Mouse (Mus musculus) forebrain, embryonic 12.5 days (tissue): ENCODE data around the gene Ptms. TPM values are rescaled to one million over a fixed set of nuclear protein-coding genes. Genes with fewer than 3 reads are reported as not detected.

Experiments
- ATAC-seq: fragments of 200-750 bp; cut with Nextera tagmentation; 2 replicates; pipeline ENCODE4 v1.8.0; 2017; ENCODE audit warnings: moderate TSS enrichment; ENCODE audit not compliant: low FRiP score
- H3K27ac ChIP-seq: fragments of 300-500 bp; sonication (generic); 2 replicates; pipeline ENCODE4 v1.5.1; 2016; ENCODE audit warnings: mild to moderate bottlenecking
- H3K27me3 ChIP-seq: fragments of 300-500 bp; sonication (generic); 2 replicates; pipeline ENCODE4 v1.6.1; 2016; ENCODE audit warnings: mild to moderate bottlenecking
- H3K36me3 ChIP-seq: fragments of 300-500 bp; sonication (generic); replicated peaks from 2 replicates; pipeline ENCODE4 v1.6.1; 2016; ENCODE audit warnings: mild to moderate bottlenecking
- H3K4me1 ChIP-seq: fragments of 300-500 bp; sonication (generic); 2 replicates; pipeline ENCODE4 v1.6.1; 2016
- H3K4me2 ChIP-seq: fragments of 300-500 bp; sonication (generic); 2 replicates; pipeline ENCODE4 v1.6.1; 2016; ENCODE audit warnings: mild to moderate bottlenecking, moderate library complexity
- H3K4me3 ChIP-seq: fragments of 300-500 bp; sonication (generic); replicated peaks from 2 replicates; pipeline ENCODE4 v1.5.1; 2016; ENCODE audit warnings: mild to moderate bottlenecking
- H3K9ac ChIP-seq: fragments of 300-500 bp; sonication (generic); 2 replicates; pipeline ENCODE4 v1.6.1; 2016; ENCODE audit warnings: mild to moderate bottlenecking
- H3K9me3 ChIP-seq: fragments of 300-500 bp; sonication (generic); 2 replicates; pipeline ENCODE4 v1.6.1; 2016
- whole genome bisulfite sequencing: fragments of 180-500 bp; shearing (Covaris S2); methylation state at CpG from one replicate; pipeline ENCODE4 v1.1.7; 2016; 5-methylcytosine and 5-hydroxymethylcytosine counted together
- polyA plus RNA-seq: library from polyadenylated mRNA; unstranded; fragments of >200 nt; fragmentation: Nextera tagmentation; extraction: Ambion mirVana; gene quantifications from 2 replicates; pipeline ENCODE4 v1.2.1, GENCODE M21; 2016

The Ptms gene
- polyA plus RNA-seq, 1 experiment from 2014 or later = 526 TPM

DNA sequence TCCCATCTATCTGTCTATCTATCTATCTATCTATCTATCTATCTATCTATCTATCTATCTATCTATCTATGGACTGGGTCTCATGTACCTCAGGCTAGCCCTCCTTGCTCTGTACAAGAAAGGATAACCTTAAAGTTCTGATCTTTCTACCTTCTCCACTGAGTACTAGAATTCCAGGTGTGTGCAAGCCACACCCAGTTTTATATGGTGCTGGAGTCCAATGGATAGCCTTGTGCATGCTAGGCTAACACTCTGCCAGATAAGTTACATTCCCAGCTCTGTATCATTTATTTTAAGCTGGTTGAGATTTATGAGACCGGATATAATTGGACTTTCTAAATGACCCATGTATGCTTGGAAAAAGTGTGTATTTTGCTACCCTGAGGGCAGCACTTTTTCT is 21.8 kb upstream of the Ptms start:
- no peak overlapping the region for H3K4me3 ChIP-seq
- H3K36me3 ChIP-seq = peaks cover 24% of the 10 kb centered on the region
- H3K27me3 ChIP-seq = no peaks in the 10 kb centered on the region
- WGBS = 100% methylated on average over 1 of the region's 1 CpGs
- no peaks in the 10 kb centered on the region for H3K4me1 ChIP-seq
- no peaks in the 10 kb centered on the region for H3K9me3 ChIP-seq
- H3K27ac ChIP-seq = no peak overlapping the region
- no peak overlapping the region for H3K4me2 ChIP-seq
- H3K9ac ChIP-seq = no peak overlapping the region
- ATAC-seq = no peak

DNA sequence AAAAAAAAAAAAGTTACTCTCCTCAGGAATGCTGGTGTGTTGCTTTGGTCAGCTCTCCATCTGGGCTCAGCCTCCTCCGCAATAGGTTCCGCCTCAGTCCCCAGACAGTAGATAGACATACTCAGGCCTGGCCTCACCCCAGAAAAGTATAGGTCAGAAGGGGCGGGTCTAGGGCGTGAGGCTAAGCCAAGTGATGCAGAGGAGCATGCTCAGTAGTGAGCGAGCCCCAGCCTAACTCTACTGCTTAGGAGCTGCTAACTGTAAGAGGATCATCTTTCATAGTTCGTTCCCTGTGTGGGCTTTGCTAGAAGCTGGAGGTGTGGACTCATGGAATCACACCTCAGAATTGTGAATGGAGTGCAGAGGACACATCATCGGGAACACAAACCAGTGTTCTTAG is 18.7 kb upstream of the Ptms start:
- ATAC-seq = no peak
- peaks cover 55% of the 10 kb centered on the region for H3K36me3 ChIP-seq
- H3K4me3 ChIP-seq = no peak overlapping the region
- no peak overlapping the region for H3K9ac ChIP-seq
- no peak overlapping the region for H3K27ac ChIP-seq
- H3K9me3 ChIP-seq = no peaks in the 10 kb centered on the region
- H3K27me3 ChIP-seq = no peaks in the 10 kb centered on the region
- WGBS = 94% methylated on average over 7 of the region's 7 CpGs
- H3K4me2 ChIP-seq = no peak overlapping the region
- 0 out of 2 replicates have a peak, but pooled peaks cover 6% of the 10 kb centered on the region for H3K4me1 ChIP-seq

DNA sequence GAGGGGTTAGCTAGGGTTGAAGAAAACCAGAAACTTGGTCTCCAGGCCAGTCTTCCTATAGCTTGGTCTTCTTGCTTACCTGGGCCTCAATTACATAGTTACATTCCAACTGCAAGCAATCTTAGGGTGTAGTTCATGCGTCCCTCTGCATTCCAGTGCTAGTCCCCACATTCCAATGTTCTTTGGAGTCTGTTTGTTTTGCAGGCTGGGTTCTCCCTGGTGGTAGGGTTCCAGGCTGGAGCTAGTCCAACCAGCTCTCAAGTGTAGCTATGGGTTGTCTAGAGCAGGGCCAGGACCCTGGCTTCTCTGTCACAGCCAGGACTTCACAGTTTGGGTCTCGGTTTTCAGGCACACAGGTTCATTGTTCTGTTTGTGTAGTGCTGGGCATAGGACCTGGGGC is 17.6 kb upstream of the Ptms start:
- H3K4me2 ChIP-seq = no peak overlapping the region
- WGBS = 83% methylated on average over 2 of the region's 2 CpGs
- H3K9ac ChIP-seq = no peak overlapping the region
- peaks cover 12% of the 10 kb centered on the region for H3K4me1 ChIP-seq
- no peak overlapping the region for H3K27ac ChIP-seq
- no peaks in the 10 kb centered on the region for H3K9me3 ChIP-seq
- H3K27me3 ChIP-seq = no peaks in the 10 kb centered on the region
- peaks cover 61% of the 10 kb centered on the region for H3K36me3 ChIP-seq
- no peak overlapping the region for H3K4me3 ChIP-seq
- ATAC-seq = no peak

DNA sequence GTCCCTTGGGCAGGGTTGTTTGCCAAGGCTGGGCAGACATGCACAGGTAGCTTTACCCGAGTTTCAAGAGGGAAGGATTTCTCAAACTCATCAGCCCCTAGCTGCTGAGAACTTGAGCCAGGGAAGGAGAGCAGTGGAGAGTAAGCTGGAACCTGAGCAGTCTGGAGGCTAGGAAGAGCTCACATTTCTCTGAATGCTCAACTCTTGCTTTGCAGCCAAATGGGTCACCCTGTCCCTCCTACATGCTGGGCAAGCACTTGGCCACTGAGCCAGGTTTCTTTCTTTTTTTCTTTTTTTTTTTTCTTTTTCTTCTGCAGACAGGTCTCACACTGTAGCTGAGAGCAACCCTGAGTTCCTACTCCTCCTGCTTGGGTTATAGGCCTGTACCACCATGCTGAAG is 16.8 kb upstream of the Ptms start:
- H3K27ac ChIP-seq = no peak overlapping the region
- no peak overlapping the region for H3K4me2 ChIP-seq
- H3K4me3 ChIP-seq = no peak overlapping the region
- no peak overlapping the region for H3K9ac ChIP-seq
- no peak for ATAC-seq
- H3K27me3 ChIP-seq = no peaks in the 10 kb centered on the region
- peaks cover 17% of the 10 kb centered on the region for H3K4me1 ChIP-seq
- no peaks in the 10 kb centered on the region for H3K9me3 ChIP-seq
- 85% methylated on average over 1 of the region's 1 CpGs for WGBS
- H3K36me3 ChIP-seq = peaks cover 62% of the 10 kb centered on the region

DNA sequence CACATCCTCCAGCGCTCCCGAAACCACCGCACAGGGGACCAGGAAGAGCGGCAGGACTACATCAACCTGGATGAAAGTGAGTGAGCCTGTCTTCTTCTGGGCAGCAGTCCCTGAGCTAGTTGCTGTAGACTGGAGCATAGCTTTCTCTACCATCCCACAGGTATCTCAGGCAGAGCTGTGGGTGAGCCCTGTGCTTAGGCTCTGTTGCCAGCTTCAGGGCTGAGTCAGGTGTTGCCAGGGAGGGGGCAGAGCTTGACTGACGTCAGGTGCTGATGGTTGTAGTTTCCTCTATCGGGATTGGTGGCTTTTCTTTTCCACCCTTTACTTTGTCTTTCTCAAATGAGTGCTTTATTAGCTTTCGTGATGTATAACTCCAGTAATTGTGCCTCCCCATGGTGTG is 14.8 kb upstream of the Ptms start:
- 94% methylated on average over 7 of the region's 7 CpGs for WGBS

DNA sequence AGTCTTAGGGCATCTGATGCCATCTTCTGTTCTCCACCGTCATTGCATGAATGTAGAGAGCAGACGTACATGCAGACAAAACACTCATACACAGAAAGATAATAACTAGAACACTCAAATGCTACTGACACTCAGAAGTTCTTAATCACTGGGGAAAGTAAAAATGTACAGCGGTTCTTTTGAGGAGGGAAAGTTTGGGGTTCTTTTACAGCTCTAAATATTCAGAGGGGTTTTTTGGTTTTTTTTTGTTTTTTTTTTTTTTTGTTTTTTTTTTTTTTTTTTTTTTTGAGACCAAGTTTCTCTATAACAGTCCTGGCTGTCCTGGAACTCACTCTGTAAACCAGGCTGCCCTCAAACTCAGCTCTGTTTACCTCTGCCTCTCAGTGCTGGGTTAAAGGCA is 13.2 kb upstream of the Ptms start:
- Histone ChIP-seq H3K27me3 (no peaks in the 10 kb centered on the region), H3K27ac (no peak overlapping the region), H3K9ac (no peak overlapping the region), H3K9me3 (no peaks in the 10 kb centered on the region), H3K36me3 (peaks cover 50% of the 10 kb centered on the region), H3K4me1 (peaks cover 25% of the 10 kb centered on the region), H3K4me3 (0 out of 2 replicates have a peak overlapping the region, but pooled peaks have one; percentile 90), H3K4me2 (no peak overlapping the region)
- ATAC-seq = no peak
- whole genome bisulfite sequencing = 93% methylated on average over 3 of the region's 3 CpGs

More for the DNA sequence above, 14.8 kb upstream of the Ptms start:
- H3K4me3 ChIP-seq = no peak overlapping the region
- peaks cover 62% of the 10 kb centered on the region for H3K36me3 ChIP-seq
- no peaks in the 10 kb centered on the region for H3K27me3 ChIP-seq
- peaks cover 25% of the 10 kb centered on the region for H3K4me1 ChIP-seq
- ATAC-seq = no peak
- no peak overlapping the region for H3K4me2 ChIP-seq
- no peak overlapping the region for H3K27ac ChIP-seq
- H3K9me3 ChIP-seq = no peaks in the 10 kb centered on the region
- no peak overlapping the region for H3K9ac ChIP-seq

DNA sequence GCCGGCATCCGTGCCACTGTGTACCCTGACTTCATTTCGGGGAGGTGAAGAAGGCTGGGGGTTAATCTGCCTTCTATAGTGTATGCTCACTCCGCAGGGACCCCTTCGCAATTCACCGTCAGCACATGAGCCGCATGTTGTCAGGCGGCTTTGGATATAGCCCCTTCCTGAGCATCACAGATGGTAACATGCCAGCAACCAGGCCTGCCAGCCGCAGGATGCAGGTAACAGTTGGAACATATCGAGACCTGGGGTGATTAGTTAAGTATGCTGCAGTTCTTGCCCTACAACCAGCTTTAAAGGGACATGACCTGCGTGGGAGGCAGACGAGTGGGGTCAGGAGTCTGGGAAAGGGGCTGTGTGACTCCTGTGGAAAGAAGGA is 12.4 kb upstream of the Ptms start:
- Histone ChIP-seq H3K4me3 (peak overlapping the region; percentile 90), H3K4me2 (peak overlapping the region; percentile 94), H3K9me3 (no peaks in the 10 kb centered on the region), H3K27me3 (no peaks in the 10 kb centered on the region), H3K9ac (peak overlapping the region; percentile 97), H3K4me1 (peaks cover 25% of the 10 kb centered on the region), H3K36me3 (peaks cover 42% of the 10 kb centered on the region), H3K27ac (peak overlapping the region; percentile 97)
- no peak for ATAC-seq
- 51% methylated on average over 12 of the region's 12 CpGs for WGBS

DNA sequence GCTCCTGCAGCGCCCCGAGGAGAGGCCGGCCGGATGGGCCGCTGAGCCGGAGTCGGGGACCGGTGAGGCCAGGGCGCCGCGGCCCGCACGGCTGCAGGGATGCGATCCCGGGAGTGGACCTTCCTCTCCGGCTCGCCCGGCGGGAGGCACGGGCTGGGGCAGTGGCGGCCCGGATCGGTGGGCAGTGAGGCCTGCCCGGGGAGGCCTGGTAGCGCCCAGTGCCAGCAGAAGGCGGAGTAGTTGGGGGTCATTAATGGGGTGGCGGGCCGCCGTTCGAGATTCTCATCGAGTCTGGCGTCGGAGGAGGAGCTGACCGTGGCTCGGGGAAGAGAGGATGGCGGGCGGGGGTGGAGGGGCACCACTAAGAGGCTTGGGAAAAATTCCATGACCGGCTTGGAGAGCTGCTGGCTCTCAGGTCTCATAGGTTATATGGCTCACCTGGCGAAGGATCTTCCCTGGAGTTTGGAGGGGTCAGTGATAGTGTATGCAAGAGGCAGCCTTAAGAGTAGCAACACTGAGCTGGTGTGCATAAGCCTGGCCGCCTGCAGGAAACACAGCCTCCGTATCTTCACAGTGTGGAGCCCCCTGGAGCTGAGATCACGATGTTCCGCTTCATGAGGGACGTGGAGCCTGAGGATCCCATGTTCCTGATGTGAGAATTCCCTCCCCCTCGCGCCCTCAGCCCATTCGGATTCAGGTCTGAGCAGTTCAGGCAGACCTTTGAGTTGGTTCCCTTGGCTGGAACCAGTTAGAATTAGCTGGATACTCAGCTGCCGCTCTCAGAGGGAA is 11.8 kb upstream of the Ptms start:
- peak; percentile 28 for ATAC-seq
- H3K36me3 ChIP-seq = peaks cover 39% of the 10 kb centered on the region
- peak overlapping the region; percentile 94 for H3K4me2 ChIP-seq
- H3K9ac ChIP-seq = peak overlapping the region; percentile 97
- peaks cover 25% of the 10 kb centered on the region for H3K4me1 ChIP-seq
- WGBS = 2% methylated on average over 48 of the region's 48 CpGs
- peak overlapping the region; percentile 90 for H3K4me3 ChIP-seq
- no peaks in the 10 kb centered on the region for H3K27me3 ChIP-seq
- no peaks in the 10 kb centered on the region for H3K9me3 ChIP-seq
- H3K27ac ChIP-seq = peak overlapping the region; percentile 97

DNA sequence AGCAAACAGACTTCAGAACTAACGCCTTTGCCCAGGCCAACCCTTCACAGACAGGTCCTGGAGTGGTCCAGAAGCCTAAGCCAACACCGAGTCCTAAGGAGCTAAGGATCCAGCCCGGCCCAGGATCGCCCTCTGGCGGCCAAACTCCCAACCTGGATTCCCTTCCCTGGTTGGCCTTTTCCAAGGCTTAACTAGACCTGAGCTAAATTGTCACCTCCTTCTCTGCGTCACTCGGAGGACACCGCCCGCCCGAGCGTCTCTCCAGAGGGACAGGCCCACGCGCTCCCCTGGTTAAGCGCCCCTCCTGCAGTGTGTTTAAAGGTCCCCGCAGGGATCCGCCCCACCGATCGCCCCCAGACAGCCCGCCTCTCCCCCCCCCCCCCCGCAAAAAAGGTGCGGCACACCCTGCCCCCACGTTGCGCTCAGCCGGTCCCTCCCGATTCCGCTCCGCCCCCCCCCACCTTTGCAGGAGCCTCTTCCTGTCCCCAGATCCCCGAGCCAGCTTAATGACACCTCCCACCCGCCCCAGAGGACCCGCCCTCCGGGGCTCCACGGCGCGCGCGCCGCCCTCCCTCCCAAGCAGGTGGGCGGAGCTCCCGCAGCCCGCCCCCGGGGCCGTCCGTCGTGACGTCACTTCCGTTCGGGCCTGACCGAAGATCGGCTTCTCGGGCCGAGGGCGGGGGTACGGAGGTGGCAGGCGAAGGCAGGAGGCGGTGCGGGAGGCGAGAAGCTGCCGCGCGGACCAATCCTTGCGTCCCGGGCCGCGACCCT is 11.0 kb upstream of the Ptms start, which contains the start of gene Mlf2:
TSS of gene Mlf2 (plus strand) at position 633 of the 771 bp plus-strand sequence.
- Histone ChIP-seq H3K4me1 (peaks cover 25% of the 10 kb centered on the region), H3K27me3 (no peaks in the 10 kb centered on the region; the same call in 1 of the 2 replicates), H3K27ac (peak within 1 kb of the TSS; percentile 97), H3K36me3 (peaks cover 31% of the 10 kb centered on the region), H3K9me3 (no peaks in the 10 kb centered on the region), H3K4me3 (peak within 1 kb of the TSS; percentile 90), H3K9ac (peak within 1 kb of the TSS; percentile 97), H3K4me2 (peak within 1 kb of the TSS; percentile 94)
- ATAC-seq = peak; percentile 94
- under 1% methylated on average over 54 of the region's 64 CpGs for WGBS

DNA sequence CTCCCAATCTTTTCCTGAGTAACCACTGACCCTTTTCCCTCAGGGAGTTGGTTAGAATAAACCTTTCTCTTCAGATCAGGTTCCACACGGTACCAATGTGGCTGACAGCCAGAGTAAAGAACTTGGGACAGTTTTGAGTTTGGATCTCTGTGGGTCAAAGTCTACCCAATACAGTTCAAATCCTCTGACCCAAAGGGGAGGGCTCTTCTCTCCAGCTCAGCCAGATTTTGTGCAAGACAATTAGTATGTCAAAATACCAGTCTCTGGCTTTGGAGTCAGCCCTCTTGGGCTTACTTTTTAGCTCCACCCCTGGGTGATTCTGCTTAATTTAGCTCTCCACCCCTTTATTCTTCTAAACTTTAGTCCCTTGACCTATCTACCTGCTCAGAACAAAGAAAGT is 10.3 kb upstream of the Ptms start:
- ATAC-seq = no peak

DNA sequence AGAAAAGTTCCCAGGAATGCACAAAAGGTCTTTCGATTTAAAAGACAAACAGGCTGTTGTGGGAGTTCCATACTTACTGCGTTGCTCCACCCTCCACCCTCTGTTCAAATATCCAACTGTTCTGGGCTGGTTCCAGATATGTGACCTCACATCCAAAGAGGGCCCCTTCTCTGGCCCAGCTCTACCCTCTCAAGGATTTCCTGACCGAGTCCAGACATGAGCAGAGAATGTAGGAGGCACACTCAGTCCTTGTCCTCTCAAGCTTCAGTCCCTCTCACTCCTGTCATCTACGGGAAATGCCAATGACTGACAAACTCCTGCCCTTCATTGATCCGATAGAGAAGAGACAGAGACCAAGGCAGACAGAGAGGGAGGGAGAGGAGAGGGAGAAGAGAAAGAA is 6.0 kb upstream of the Ptms start:
- H3K9me3 ChIP-seq = no peaks in the 10 kb centered on the region
- no peak overlapping the region for H3K27ac ChIP-seq
- no peaks in the 10 kb centered on the region; the same call in 1 of the 2 replicates for H3K27me3 ChIP-seq
- H3K4me2 ChIP-seq = no peak overlapping the region
- no peak for ATAC-seq
- WGBS = 62% methylated on average over 5 of the region's 5 CpGs
- no peaks in the 10 kb centered on the region for H3K36me3 ChIP-seq
- no peak overlapping the region for H3K4me3 ChIP-seq
- no peak overlapping the region for H3K9ac ChIP-seq
- H3K4me1 ChIP-seq = peaks cover 25% of the 10 kb centered on the region

More for the DNA sequence above, 10.3 kb upstream of the Ptms start:
- H3K4me1 ChIP-seq = peaks cover 32% of the 10 kb centered on the region
- H3K27ac ChIP-seq = peak overlapping the region; percentile 97
- 20% methylated on average over 1 of the region's 1 CpGs for WGBS
- H3K27me3 ChIP-seq = no peaks in the 10 kb centered on the region; the same call in 1 of the 2 replicates
- H3K9me3 ChIP-seq = no peaks in the 10 kb centered on the region
- H3K9ac ChIP-seq = peak overlapping the region; percentile 97
- H3K4me2 ChIP-seq = peak overlapping the region; percentile 94
- H3K4me3 ChIP-seq = peak overlapping the region; percentile 90
- peaks cover 24% of the 10 kb centered on the region for H3K36me3 ChIP-seq

DNA sequence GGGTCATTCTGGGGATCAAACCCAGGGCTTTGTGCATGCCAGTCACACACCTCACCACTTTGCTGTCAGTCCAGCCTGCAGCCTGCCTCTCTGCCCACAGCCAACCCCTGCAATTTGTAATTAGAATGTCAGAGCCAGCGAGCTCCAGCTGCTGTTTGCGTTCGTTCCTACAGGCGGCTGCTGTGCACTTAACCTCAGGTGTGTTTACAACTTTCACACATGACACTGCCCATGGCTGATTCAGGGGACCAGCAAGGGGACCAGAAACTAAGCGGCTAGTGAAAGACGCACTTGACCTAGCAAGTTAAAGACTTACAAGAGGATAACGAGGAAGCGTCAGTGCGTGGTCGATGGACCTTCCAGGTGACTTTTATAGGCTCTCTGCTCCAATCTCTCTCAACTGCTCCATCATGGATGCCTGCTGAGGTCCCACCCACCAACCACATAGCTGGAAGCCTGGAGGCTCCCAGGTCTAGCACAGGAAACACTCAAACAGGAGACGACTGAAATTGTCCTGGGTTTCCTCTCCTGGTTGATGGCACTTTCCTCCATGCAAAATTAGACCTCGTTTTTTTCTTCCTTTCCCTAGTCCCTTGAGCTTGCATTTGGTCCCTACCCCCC is 5.4 kb upstream of the Ptms start:
- no peak overlapping the region for H3K4me2 ChIP-seq
- H3K36me3 ChIP-seq = no peaks in the 10 kb centered on the region
- no peaks in the 10 kb centered on the region; the same call in 1 of the 2 replicates for H3K27me3 ChIP-seq
- H3K4me3 ChIP-seq = no peak overlapping the region
- ATAC-seq = no peak
- H3K9me3 ChIP-seq = no peaks in the 10 kb centered on the region
- no peak overlapping the region for H3K9ac ChIP-seq
- peaks cover 28% of the 10 kb centered on the region for H3K4me1 ChIP-seq
- WGBS = 37% methylated on average over 12 of the region's 12 CpGs
- H3K27ac ChIP-seq = no peak overlapping the region
